ENCODE assay signal across 12 mouse cellular contexts in genomic region chr9:75427366-75428273, GRCm38 (mm10). TPM values are rescaled to one million over a fixed set of nuclear protein-coding genes. Genes with fewer than 3 reads are reported as not detected.
DNase-seq lines count a peak whose midpoint lies in the region; ATAC-seq and TF ChIP-seq lines count a peak whose summit lies in the region.
"Had no signal": no experiment of that assay in that cellular context is flagged by ENCODE, and none has a peak within 500 bp of the region (broad histone marks: within the 10 kb centered on the region; RNA-seq: fewer than 3 reads in every experiment).

No protein-coding gene starts in this region.

- no peak overlapping the region for H3K4me3 ChIP-seq in embryonic fibroblast, embryonic 13.5 days (ENCODE audit: insufficient read depth, low read length)
- no peak overlapping the region for H3K4me3 ChIP-seq in kidney, embryonic 15.5 days (replicated peaks)

- no peak overlapping the region for H3K4me2 ChIP-seq in kidney, embryonic 15.5 days

- no peaks in the 10 kb centered on the region for H3K27me3 ChIP-seq in kidney, embryonic 15.5 days

- no peak for TF ChIP-seq CTCF in embryonic fibroblast, embryonic 13.5 days (IDR thresholded peaks at IDR 0.05; ENCODE audit: borderline replicate concordance, insufficient read depth, low read length)

- ATAC-seq in kidney, embryonic 15.5 days (replicated peaks; ENCODE audit: low FRiP score): no peak
- ATAC-seq: inflammation-experienced regulatory T-cells, adult 6 months had no signal

- peaks cover 31% of the 10 kb centered on the region for H3K4me1 ChIP-seq in embryonic fibroblast, embryonic 13.5 days (ENCODE audit: control insufficient read depth, insufficient read depth, low read length)
- peaks cover 7% of the 10 kb centered on the region; the same call in 1 of the 2 replicates for H3K4me1 ChIP-seq in kidney, embryonic 15.5 days

- H3K9ac ChIP-seq in kidney, embryonic 15.5 days: no peak overlapping the region
- H3K9ac ChIP-seq: liver, embryonic 14.5 days had no signal

- TF ChIP-seq POLR2A in embryonic fibroblast, embryonic 13.5 days (IDR thresholded peaks at IDR 0.05; ENCODE audit: low read depth, low read length): no peak

- intact Hi-C loops in left cerebral cortex, postnatal 10 days (cut with DNase I): no loop called here

- H3K36me3 ChIP-seq in kidney, embryonic 15.5 days: no peaks in the 10 kb centered on the region

- H3K27ac ChIP-seq in embryonic fibroblast, embryonic 13.5 days (ENCODE audit: insufficient read depth, low read length): 0 out of 2 replicates have a peak overlapping the region, but pooled peaks have one; percentile 35
- no peak overlapping the region for H3K27ac ChIP-seq in kidney, embryonic 15.5 days
- H3K27ac ChIP-seq: liver, embryonic 14.5 days had no signal

- WGBS in kidney, embryonic 15.5 days: 69% methylated on average over 9 of the region's 9 CpGs

- no peaks in the 10 kb centered on the region for H3K9me3 ChIP-seq in kidney, embryonic 15.5 days (replicated peaks)

- DNase-seq in left cerebral cortex, adult 18-20 months (ENCODE audit: low spot score in 2 of 2): peak; percentile 22 to 34
- no peak for DNase-seq in left cerebral cortex, postnatal 10 days (ENCODE audit: extremely low spot score in 1 of 2, low spot score in 2 of 2)
- DNase-seq in cerebellum, adult 11 months: peak; percentile 80
- peak; percentile 41 to 48 for DNase-seq in layer of hippocampus, postnatal 10 days (ENCODE audit: low spot score in 2 of 2)
- DNase-seq in embryo, embryonic 10.5 days (ENCODE audit: low spot score): no peak
- no peak for DNase-seq in spleen, adult 12 weeks (ENCODE audit: low spot score)
- DNase-seq: gastrocnemius, postnatal 14 days; right cerebral cortex, postnatal 4 days had no signal

RNA-seq across cellular contexts. Expression of gene Leo1, which starts 13.7 kb away (rescaled TPM):
- total RNA-seq in left cerebral cortex, adult 18-20 months (2021): 10 to 100 TPM; 28.8 to 32.0 TPM
- 10 to 100 TPM; 26.9 to 29.0 TPM for total RNA-seq in left cerebral cortex, postnatal 10 days (2021)
- 29.6 and 30.6 TPM in 2 replicates for polyA plus RNA-seq in embryonic fibroblast, embryonic 13.5 days (2011; ENCODE audit: insufficient read length, low read depth, missing spikeins)
- 10 to 100 TPM; 27.9 to 29.7 TPM for total RNA-seq in layer of hippocampus, postnatal 10 days (2021)
- polyA plus RNA-seq in kidney, embryonic 15.5 days (2015; fragmentation: Nextera tagmentation; extraction: Ambion mirVana): 42.9 and 43.4 TPM in 2 replicates

RNA-seq across cellular contexts. Expression of gene Mapk6, which starts 17.8 kb away (rescaled TPM):
- total RNA-seq in left cerebral cortex, adult 18-20 months (2021): 10 to 100 TPM; 58.7 to 70.7 TPM
- 10 to 100 TPM; 86.7 to 89.3 TPM for total RNA-seq in left cerebral cortex, postnatal 10 days (2021)
- polyA plus RNA-seq in embryonic fibroblast, embryonic 13.5 days (2011; ENCODE audit: insufficient read length, low read depth, missing spikeins): 107 and 120 TPM in 2 replicates
- 10 to 100 TPM; 55.7 to 57.8 TPM for total RNA-seq in layer of hippocampus, postnatal 10 days (2021)
- polyA plus RNA-seq in kidney, embryonic 15.5 days (2015; fragmentation: Nextera tagmentation; extraction: Ambion mirVana): 59.6 and 66.9 TPM in 2 replicates

Comparison
In these comparisons a context has a peak if more than half of its experiments do, and no peak if none do; other contexts are left out.
1. DNase-seq: peak in left cerebral cortex, adult 18-20 months (2 of 2), cerebellum, adult 11 months (single experiment) and layer of hippocampus, postnatal 10 days (2 of 2); none in left cerebral cortex, postnatal 10 days (0 of 2), embryo, embryonic 10.5 days (single experiment) and spleen, adult 12 weeks (single experiment).